Mouse (Mus musculus) C2C12 (cell line): ENCODE measurements around the gene Plekha5. TPM values are rescaled to one million over a fixed set of nuclear protein-coding genes. Genes with fewer than 3 reads are reported as not detected.

Experiments used
- H3K27me3 ChIP-seq: one replicate; pipeline ENCODE4 v1.6.1; 2011; ENCODE audit not compliant: control insufficient read depth, insufficient read depth, insufficient read length
- H3K36me3 ChIP-seq: one replicate; pipeline ENCODE4 v1.6.1; 2011; ENCODE audit not compliant: control insufficient read depth, insufficient read depth
- H3K4me3 ChIP-seq: one replicate; pipeline ENCODE4 v1.5.1; 2011; ENCODE audit warnings: mild to moderate bottlenecking, control low read depth; ENCODE audit not compliant: poor library complexity, insufficient read depth, severe bottlenecking
- H3K79me2 ChIP-seq: one replicate; pipeline ENCODE4 v1.6.1; 2011; ENCODE audit not compliant: control insufficient read depth, insufficient read depth
- H3K79me3 ChIP-seq: one replicate; pipeline ENCODE4 v1.6.1; 2011; ENCODE audit warnings: low read depth, control low read depth
- H3ac ChIP-seq: one replicate; pipeline ENCODE3; 2011; ENCODE audit warnings: low read depth; ENCODE audit not compliant: control insufficient read depth, insufficient read length
- CEBPB ChIP-seq: IDR thresholded peaks from one replicate; pipeline ENCODE4 v1.6.1; 2011; ENCODE audit warnings: low read depth, mild to moderate bottlenecking, control low read depth, moderate library complexity
- CTCF ChIP-seq: IDR thresholded peaks from one replicate; pipeline ENCODE4 v1.5.1; 2011; ENCODE audit not compliant: control insufficient read depth, insufficient read depth, insufficient read length
- FOSL1 ChIP-seq: IDR thresholded peaks from one replicate; pipeline ENCODE4 v1.8.0; 2011; ENCODE audit warnings: mild to moderate bottlenecking, low read length; ENCODE audit not compliant: poor library complexity, insufficient read depth, severe bottlenecking
- MAX ChIP-seq: IDR thresholded peaks from one replicate; pipeline ENCODE4 v1.6.1; 2011; ENCODE audit warnings: mild to moderate bottlenecking, control low read depth
- MYOD1 ChIP-seq: IDR thresholded peaks from one replicate; pipeline ENCODE4 v1.6.1; 2011; ENCODE audit warnings: low read depth; ENCODE audit not compliant: control insufficient read depth, insufficient read length
- MYOG ChIP-seq: IDR thresholded peaks from one replicate; pipeline ENCODE4 v1.6.1; 2011; ENCODE audit not compliant: control insufficient read depth, insufficient read length; ENCODE audit errors: extremely low read depth
- USF1 ChIP-seq: IDR thresholded peaks from one replicate; pipeline ENCODE4 v1.6.1; 2011; ENCODE audit warnings: low read depth, mild to moderate bottlenecking, control low read depth, moderate library complexity
- polyA plus RNA-seq: library from polyadenylated mRNA; unstranded; fragments of >200 nt; fragmentation: generic; extraction: Trizol; gene quantifications from one replicate; pipeline ENCODE4 v1.2.1, GENCODE M21; 2012; ENCODE audit warnings: missing spikeins

Plekha5 gene
- polyA plus RNA-seq, 1 experiment: 13.1 TPM

- no peaks in the 10 kb centered on the region for H3K79me3 ChIP-seq
- TF ChIP-seq CEBPB (no peak), USF1 (no peak), CTCF (no peak), FOSL1 (no peak)
- H3ac ChIP-seq: no peak overlapping the region
- no peaks in the 10 kb centered on the region for H3K36me3 ChIP-seq
- H3K4me3 ChIP-seq: no peak overlapping the region
- no peaks in the 10 kb centered on the region for H3K79me2 ChIP-seq
- H3K27me3 ChIP-seq: no peaks in the 10 kb centered on the region
These were observed 181.9 kb downstream of the Plekha5 start for GRCm38 (mm10) chr6:140605732-140606131.

- Histone ChIP-seq H3K27me3 (no peaks in the 10 kb centered on the region), H3K79me3 (no peaks in the 10 kb centered on the region), H3K79me2 (no peaks in the 10 kb centered on the region), H3K36me3 (no peaks in the 10 kb centered on the region), H3K4me3 (no peak overlapping the region), H3ac (no peak overlapping the region)
- TF ChIP-seq MAX (no peak), USF1 (no peak), CTCF (no peak), FOSL1 (no peak), MYOG (no peak), CEBPB (no peak), MYOD1 (no peak)
These were observed 182.7 kb downstream of the Plekha5 start for GRCm38 (mm10) chr6:140606534-140606933.

DNA sequence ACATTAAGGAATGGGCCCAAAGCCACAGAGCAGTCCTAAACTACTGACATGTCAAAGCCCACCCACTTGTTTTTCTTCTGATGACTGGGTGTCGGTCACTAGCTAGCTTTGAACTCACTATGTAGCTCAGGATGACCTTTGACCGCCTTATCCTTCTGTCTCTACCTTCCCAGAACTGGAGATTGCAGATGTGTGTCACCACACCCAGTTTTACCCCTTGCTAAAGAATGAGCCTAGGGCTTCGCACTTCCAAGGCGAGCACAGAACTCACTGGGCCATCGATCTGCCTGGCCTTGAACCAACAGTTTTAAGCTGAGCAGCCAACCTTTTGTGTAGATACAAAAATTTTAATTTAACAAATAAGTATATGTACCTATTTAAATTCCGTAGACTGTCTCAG lies 184.8 kb downstream of the Plekha5 start:
- H3K79me2 ChIP-seq: no peaks in the 10 kb centered on the region
- no peak overlapping the region for H3K4me3 ChIP-seq
- no peaks in the 10 kb centered on the region for H3K36me3 ChIP-seq
- H3ac ChIP-seq: no peak overlapping the region
- TF ChIP-seq USF1: no peak
- TF ChIP-seq MAX: no peak
- no peak for TF ChIP-seq CTCF
- TF ChIP-seq MYOD1: no peak
- TF ChIP-seq MYOG: no peak
- no peak for TF ChIP-seq FOSL1
- no peak for TF ChIP-seq CEBPB
- no peaks in the 10 kb centered on the region for H3K79me3 ChIP-seq
- no peaks in the 10 kb centered on the region for H3K27me3 ChIP-seq

- Histone ChIP-seq H3K79me3 (no peaks in the 10 kb centered on the region), H3K36me3 (no peaks in the 10 kb centered on the region), H3ac (no peak overlapping the region), H3K27me3 (no peaks in the 10 kb centered on the region), H3K4me3 (no peak overlapping the region), H3K79me2 (no peaks in the 10 kb centered on the region)
- no peak for TF ChIP-seq FOSL1
- TF ChIP-seq CTCF: no peak
- no peak for TF ChIP-seq CEBPB
- no peak for TF ChIP-seq MAX
- TF ChIP-seq USF1: no peak
- no peak for TF ChIP-seq MYOD1
- TF ChIP-seq MYOG: no peak
These were observed 185.7 kb downstream of the Plekha5 start for GRCm38 (mm10) chr6:140609533-140609932.

- H3K36me3 ChIP-seq: no peaks in the 10 kb centered on the region
- H3K79me2 ChIP-seq: no peaks in the 10 kb centered on the region
These were observed 186.3 kb downstream of the Plekha5 start for GRCm38 (mm10) chr6:140610117-140610516.

GRCm38 (mm10) chr6:140611282-140611681 lies 187.4 kb downstream of the Plekha5 start:
- H3K36me3 ChIP-seq: no peaks in the 10 kb centered on the region
- H3K79me3 ChIP-seq: no peaks in the 10 kb centered on the region
- H3K27me3 ChIP-seq: no peaks in the 10 kb centered on the region
- TF ChIP-seq USF1 (no peak), CEBPB (no peak), CTCF (no peak), MAX (no peak), MYOD1 (no peak), MYOG (no peak), FOSL1 (no peak)
- H3ac ChIP-seq: no peak overlapping the region
- H3K79me2 ChIP-seq: no peaks in the 10 kb centered on the region
- H3K4me3 ChIP-seq: no peak overlapping the region

More at GRCm38 (mm10) chr6:140610117-140610516, 186.3 kb downstream of the Plekha5 start:
- Histone ChIP-seq H3K27me3 (no peaks in the 10 kb centered on the region), H3K4me3 (no peak overlapping the region), H3K79me3 (no peaks in the 10 kb centered on the region), H3ac (no peak overlapping the region)
- TF ChIP-seq MAX (no peak), MYOG (no peak), MYOD1 (no peak), USF1 (no peak), CEBPB (no peak), FOSL1 (no peak), CTCF (no peak)
